Mouse (Mus musculus) bone marrow, adult 2 months (tissue): ENCODE measurements around the gene Msl2. TPM values are rescaled to one million over a fixed set of nuclear protein-coding genes. Genes with fewer than 3 reads are reported as not detected.

Experiments used
- H3K27ac ChIP-seq: fragments of 200-500 bp; 2 replicates; pipeline ENCODE4 v1.5.1; 2012; ENCODE audit warnings: low read depth, mild to moderate bottlenecking, control low read depth, inconsistent platforms, low read length; ENCODE audit not compliant: control insufficient read depth, poor library complexity, insufficient read depth
- H3K4me1 ChIP-seq: fragments of 200-500 bp; 2 replicates; pipeline ENCODE4 v1.6.1; 2011; ENCODE audit warnings: low read length; ENCODE audit not compliant: control insufficient read depth, insufficient read depth
- H3K4me3 ChIP-seq: fragments of 200-500 bp; replicated peaks from 2 replicates; pipeline ENCODE3; 2011; ENCODE audit warnings: mild to moderate bottlenecking, low read depth, low read length, control low read depth; ENCODE audit not compliant: control insufficient read depth
- CTCF ChIP-seq: fragments of 200-500 bp; IDR thresholded peaks from 2 replicates; pipeline ENCODE4 v1.5.1; 2011; ENCODE audit warnings: low read length, control low read depth; ENCODE audit not compliant: control insufficient read depth, insufficient read depth
- POLR2A ChIP-seq: fragments of 200-500 bp; IDR thresholded peaks from 2 replicates; pipeline ENCODE4 v1.6.1; 2011; ENCODE audit warnings: low read depth, mild to moderate bottlenecking, control low read depth, low read length, borderline replicate concordance; ENCODE audit not compliant: control insufficient read depth
- WGBS: fragments of 180-500 bp; shearing (Covaris S2); methylation state at CpG from one replicate; pipeline ENCODE4 v1.1.7; 2018; 5-methylcytosine and 5-hydroxymethylcytosine counted together
- polyA plus RNA-seq: library from polyadenylated mRNA; stranded (reverse); fragments of >200 nt; gene quantifications from 2 replicates; pipeline ENCODE4 v1.2.4, GENCODE M21; 2011; ENCODE audit warnings: low replicate concordance; ENCODE audit not compliant: missing spikeins, insufficient read depth, insufficient read length

Gene Msl2
- polyA plus RNA-seq, 1 experiment, result 28.9 TPM

GRCm38 (mm10) chr9:101042249-101042648 lies 31.7 kb upstream of the Msl2 start:
- Histone ChIP-seq H3K4me1 (no peaks in the 10 kb centered on the region; the same call in 1 of the 2 replicates), H3K4me3 (no peak overlapping the region), H3K27ac (no peak overlapping the region)
- WGBS, result 63% methylated on average over 9 of the region's 9 CpGs
- TF ChIP-seq CTCF (no peak), POLR2A (no peak)

- TF ChIP-seq POLR2A (no peak), CTCF (no peak)
- H3K27ac ChIP-seq, result no peak overlapping the region
- H3K4me1 ChIP-seq, result no peaks in the 10 kb centered on the region; the same call in 1 of the 2 replicates
- 25% methylated on average over 15 of the region's 15 CpGs for WGBS
- H3K4me3 ChIP-seq, result no peak overlapping the region
Measured at GRCm38 (mm10) chr9:101045710-101046338, 28.1 kb upstream of the Msl2 start.

- WGBS, result 83% methylated on average over 3 of the region's 3 CpGs
- no peak overlapping the region for H3K27ac ChIP-seq
- no peaks in the 10 kb centered on the region for H3K4me1 ChIP-seq
- H3K4me3 ChIP-seq, result no peak overlapping the region
- TF ChIP-seq CTCF (no peak), POLR2A (no peak)
Measured at GRCm38 (mm10) chr9:101052007-101052406, 21.9 kb upstream of the Msl2 start.

GRCm38 (mm10) chr9:101052691-101053090 lies 21.2 kb upstream of the Msl2 start:
- Histone ChIP-seq H3K4me1 (no peaks in the 10 kb centered on the region), H3K4me3 (no peak overlapping the region), H3K27ac (no peak overlapping the region)
- 75% methylated on average over 6 of the region's 6 CpGs for WGBS
- TF ChIP-seq CTCF (no peak), POLR2A (no peak)

- WGBS, result 84% methylated on average over 14 of the region's 14 CpGs
- Histone ChIP-seq H3K27ac (no peak overlapping the region), H3K4me1 (no peaks in the 10 kb centered on the region), H3K4me3 (no peak overlapping the region)
- no peak for TF ChIP-seq CTCF
- TF ChIP-seq POLR2A, result no peak
Measured at GRCm38 (mm10) chr9:101053279-101053678, 20.6 kb upstream of the Msl2 start.

GRCm38 (mm10) chr9:101057156-101057555 lies 16.7 kb upstream of the Msl2 start:
- WGBS, result 94% methylated on average over 4 of the region's 4 CpGs
- H3K4me3 ChIP-seq, result no peak overlapping the region
- no peak overlapping the region for H3K27ac ChIP-seq
- no peaks in the 10 kb centered on the region; the same call in 1 of the 2 replicates for H3K4me1 ChIP-seq
- no peak for TF ChIP-seq CTCF
- TF ChIP-seq POLR2A, result no peak

GRCm38 (mm10) chr9:101061035-101061434 lies 12.9 kb upstream of the Msl2 start:
- WGBS, result 33% methylated on average over 11 of the region's 11 CpGs
- H3K27ac ChIP-seq, result no peak overlapping the region

GRCm38 (mm10) chr9:101062253-101062780 lies 11.6 kb upstream of the Msl2 start:
- TF ChIP-seq CTCF, result no peak
- no peak for TF ChIP-seq POLR2A
- Histone ChIP-seq H3K4me3 (no peak overlapping the region), H3K27ac (no peak overlapping the region), H3K4me1 (no peaks in the 10 kb centered on the region; the same call in 1 of the 2 replicates)
- WGBS, result 86% methylated on average over 6 of the region's 6 CpGs

More at GRCm38 (mm10) chr9:101061035-101061434, 12.9 kb upstream of the Msl2 start:
- TF ChIP-seq POLR2A (no peak), CTCF (no peak)
- Histone ChIP-seq H3K4me3 (no peak overlapping the region), H3K4me1 (no peaks in the 10 kb centered on the region; the same call in 1 of the 2 replicates)

GRCm38 (mm10) chr9:101065076-101065602 lies 8.8 kb upstream of the Msl2 start:
- Histone ChIP-seq H3K4me1 (no peaks in the 10 kb centered on the region), H3K4me3 (no peak overlapping the region), H3K27ac (no peak overlapping the region)
- TF ChIP-seq POLR2A (no peak), CTCF (no peak)
- WGBS, result 88% methylated on average over 3 of the region's 3 CpGs
